Mouse (Mus musculus) cortical plate, adult 2 months (tissue): ENCODE data around the gene Apopt1. TPM values are rescaled to one million over a fixed set of nuclear protein-coding genes. Genes with fewer than 3 reads are reported as not detected.

Experiments used
- H3K27ac ChIP-seq: fragments of 200-500 bp; 2 replicates; pipeline ENCODE4 v1.5.1; 2012; ENCODE audit warnings: low read length, control low read depth, inconsistent platforms; ENCODE audit not compliant: insufficient read depth
- H3K4me1 ChIP-seq: fragments of 200-500 bp; 2 replicates; pipeline ENCODE4 v1.6.1; 2011; ENCODE audit warnings: low read length; ENCODE audit not compliant: control insufficient read depth, insufficient read depth
- H3K4me3 ChIP-seq: fragments of 200-500 bp; 2 replicates; pipeline ENCODE4 v1.5.1; 2011; ENCODE audit warnings: mild to moderate bottlenecking, low read length, control low read depth; ENCODE audit not compliant: insufficient read depth
- CTCF ChIP-seq: fragments of 200-500 bp; IDR thresholded peaks from 2 replicates; pipeline ENCODE4 v1.5.1; 2011; ENCODE audit warnings: mild to moderate bottlenecking, control low read depth, low read length; ENCODE audit not compliant: insufficient read depth; ENCODE audit errors: extremely low read depth
- POLR2A ChIP-seq: fragments of 200-500 bp; IDR thresholded peaks from 2 replicates; pipeline ENCODE4 v1.6.1; 2011; ENCODE audit warnings: mild to moderate bottlenecking, low read length, control low read depth; ENCODE audit not compliant: insufficient read depth; ENCODE audit errors: extremely low read depth
- polyA plus RNA-seq: library from polyadenylated mRNA; depleted of rRNA; stranded (reverse); fragments of >200 nt; gene quantifications from 2 replicates; pipeline ENCODE4 v1.2.3, GENCODE M21; 2012

Gene Apopt1
- polyA plus RNA-seq, 1 experiment: 48.4 TPM

DNA sequence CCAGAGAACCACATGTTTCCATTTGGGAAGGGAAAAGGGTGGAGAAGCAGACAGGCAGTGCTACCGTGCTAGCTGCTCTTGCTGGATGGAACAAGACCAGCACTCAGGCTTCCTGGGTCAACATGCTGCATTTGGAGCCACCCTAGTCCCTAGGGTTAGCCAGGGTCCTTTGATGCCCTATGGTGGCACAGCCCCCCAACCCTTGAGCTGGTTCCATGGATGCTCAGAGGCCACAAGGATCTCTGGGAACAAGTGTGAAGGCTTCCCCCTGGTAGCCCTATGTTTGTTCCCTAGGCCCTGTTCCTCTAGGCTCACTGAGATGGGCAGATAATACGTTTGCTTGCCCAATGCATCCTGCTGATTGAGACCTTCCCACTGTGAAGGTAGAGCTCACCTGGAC lies 42.2 kb downstream of the Apopt1 start:
- TF ChIP-seq POLR2A: no peak
- no peak for TF ChIP-seq CTCF
- H3K4me1 ChIP-seq: peaks cover 1% of the 10 kb centered on the region; the same call in 1 of the 2 replicates
- H3K27ac ChIP-seq: no peak overlapping the region
- no peak overlapping the region for H3K4me3 ChIP-seq

DNA sequence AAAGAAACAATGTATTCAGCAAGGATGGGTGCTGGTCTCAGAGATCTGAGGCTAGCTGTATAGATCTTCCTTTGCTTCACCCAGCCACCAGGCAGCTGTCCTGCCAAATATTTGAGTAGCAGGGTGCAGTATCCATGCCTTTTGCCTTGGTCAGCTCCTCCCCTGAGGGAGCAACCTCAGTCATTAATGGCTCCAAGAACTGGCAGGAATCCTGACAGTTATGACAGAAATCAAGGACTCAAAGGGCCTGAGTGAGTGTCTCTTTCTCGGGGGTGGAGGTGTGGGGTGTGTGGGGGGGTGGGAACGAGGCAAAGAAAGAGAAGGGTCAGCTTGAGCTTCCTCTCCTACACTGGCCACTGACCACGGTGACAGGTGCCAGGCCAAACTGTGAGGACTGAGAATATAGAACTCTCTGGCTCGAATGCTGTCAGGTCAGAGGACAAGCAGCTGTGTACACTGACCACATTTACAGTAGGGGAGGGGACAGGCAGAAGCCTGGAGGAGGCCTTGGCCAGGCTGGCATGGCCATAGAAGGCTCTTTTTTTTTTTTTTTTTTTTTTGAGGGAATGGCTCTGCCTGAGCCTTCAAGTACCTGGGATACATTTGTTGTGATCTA lies 43.1 kb downstream of the Apopt1 start:
- TF ChIP-seq POLR2A: no peak
- TF ChIP-seq CTCF: no peak
- Histone ChIP-seq H3K4me1 (peaks cover 5% of the 10 kb centered on the region), H3K4me3 (no peak overlapping the region), H3K27ac (no peak overlapping the region)

DNA sequence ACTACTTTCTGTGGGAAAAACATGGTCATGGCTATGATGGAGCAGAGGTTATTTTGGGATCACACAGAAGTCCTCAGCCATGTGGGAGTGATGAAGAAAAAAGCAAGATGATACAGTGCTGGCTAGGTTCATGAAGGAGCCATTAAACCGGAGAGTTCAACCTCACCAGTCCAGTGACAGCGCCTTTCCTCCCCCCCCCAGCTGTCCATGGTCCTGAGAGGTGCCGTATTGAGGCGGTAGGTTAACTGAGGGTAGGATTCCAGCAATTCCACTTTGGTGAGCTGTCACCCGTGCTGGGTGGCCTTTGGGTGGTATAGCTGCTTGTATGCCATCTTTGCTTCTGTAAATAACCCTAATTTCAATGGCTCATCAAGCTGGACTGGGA lies 43.6 kb downstream of the Apopt1 start:
- H3K4me1 ChIP-seq: peaks cover 7% of the 10 kb centered on the region
- H3K4me3 ChIP-seq: no peak overlapping the region
- TF ChIP-seq POLR2A (no peak), CTCF (no peak)
- H3K27ac ChIP-seq: no peak overlapping the region

DNA sequence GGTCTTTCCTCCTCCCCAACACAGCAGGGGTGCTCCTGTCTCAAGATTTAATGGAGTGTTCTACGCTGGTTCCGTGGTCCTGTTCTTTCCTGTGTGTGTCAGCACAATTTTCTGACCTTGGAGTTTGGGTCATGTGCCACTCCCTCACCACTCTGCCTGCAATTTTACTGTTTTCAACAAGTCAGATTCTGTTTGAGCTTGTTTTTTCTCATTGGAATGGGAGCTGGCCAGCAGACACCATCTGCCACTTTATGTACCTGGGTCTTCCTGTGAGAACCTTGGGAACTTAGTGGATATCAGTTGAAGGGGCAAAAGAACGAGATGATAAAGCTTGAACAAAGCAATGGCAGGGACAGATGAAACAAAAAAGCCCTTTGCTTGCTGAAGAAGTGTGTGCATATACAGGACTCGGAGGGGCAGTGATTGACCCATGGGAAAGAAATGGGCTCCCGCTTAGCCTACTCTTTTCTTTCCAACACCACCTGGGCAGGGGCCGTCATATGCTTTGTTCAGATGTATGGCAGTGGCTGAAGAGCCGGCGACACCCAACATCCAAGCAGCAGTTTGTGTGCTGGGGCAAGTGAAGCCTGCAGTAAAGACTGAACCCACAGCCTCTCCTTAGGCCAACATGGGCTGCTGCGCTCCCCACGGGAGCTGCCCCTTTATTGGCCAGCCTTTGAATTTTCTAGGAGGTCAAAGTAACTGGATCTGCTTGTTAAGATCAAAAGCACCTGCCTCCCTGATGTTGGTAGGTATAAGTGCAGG lies 44.7 kb downstream of the Apopt1 start:
- H3K4me3 ChIP-seq: peak overlapping the region; percentile 89
- H3K4me1 ChIP-seq: peaks cover 14% of the 10 kb centered on the region
- peak overlapping the region; percentile 100 for H3K27ac ChIP-seq
- TF ChIP-seq CTCF (no peak), POLR2A (no peak)

DNA sequence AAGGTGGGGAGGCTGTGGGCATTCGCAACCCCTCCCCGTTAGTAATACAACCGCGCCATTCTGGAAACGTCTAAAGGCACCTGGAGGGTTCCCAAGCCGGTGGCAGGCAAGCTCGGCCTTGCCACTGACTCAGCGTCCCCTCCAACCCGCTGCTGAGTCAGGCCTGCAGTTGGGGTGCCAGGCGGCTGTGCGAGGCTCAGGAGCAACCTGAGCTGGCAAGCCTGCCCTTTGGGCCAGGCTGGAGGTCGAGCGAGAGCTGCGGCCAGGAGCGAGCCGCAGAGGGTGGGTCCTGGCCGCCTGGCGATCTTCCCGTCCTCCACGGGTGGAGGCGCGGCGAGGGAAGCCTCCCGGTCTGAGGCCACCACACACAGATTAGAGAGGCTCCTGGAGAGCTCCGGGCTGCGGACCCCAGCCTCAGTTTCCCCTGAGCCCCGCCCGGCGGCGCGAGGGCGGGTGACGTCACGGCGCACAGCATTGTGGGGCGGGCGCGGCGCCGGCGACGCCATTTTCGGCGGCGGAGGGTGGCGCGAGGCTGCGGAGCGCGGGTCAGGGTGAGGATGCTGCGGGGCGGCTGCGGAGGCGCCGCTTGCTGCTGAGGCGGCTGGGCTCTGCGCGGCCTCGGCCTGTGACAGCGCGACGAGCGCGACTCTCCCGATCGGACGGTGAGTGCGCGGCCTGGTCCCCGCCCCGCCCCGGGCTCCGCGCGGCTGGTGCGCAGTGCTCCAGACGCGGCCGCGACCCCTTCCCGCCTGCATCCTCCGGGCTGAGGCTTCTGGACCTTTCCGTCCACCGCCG lies 45.5 kb downstream of the Apopt1 start, which contains the start of gene Klc1:
Gene Klc1 (plus strand): TSS at position 469 of the 795 bp plus-strand sequence.
- peak within 1 kb of the TSS; percentile 100 for H3K27ac ChIP-seq
- TF ChIP-seq POLR2A (peak; percentile 71), CTCF (no peak)
- peak within 1 kb of the TSS; percentile 89 for H3K4me3 ChIP-seq
- H3K4me1 ChIP-seq: peaks cover 16% of the 10 kb centered on the region

DNA sequence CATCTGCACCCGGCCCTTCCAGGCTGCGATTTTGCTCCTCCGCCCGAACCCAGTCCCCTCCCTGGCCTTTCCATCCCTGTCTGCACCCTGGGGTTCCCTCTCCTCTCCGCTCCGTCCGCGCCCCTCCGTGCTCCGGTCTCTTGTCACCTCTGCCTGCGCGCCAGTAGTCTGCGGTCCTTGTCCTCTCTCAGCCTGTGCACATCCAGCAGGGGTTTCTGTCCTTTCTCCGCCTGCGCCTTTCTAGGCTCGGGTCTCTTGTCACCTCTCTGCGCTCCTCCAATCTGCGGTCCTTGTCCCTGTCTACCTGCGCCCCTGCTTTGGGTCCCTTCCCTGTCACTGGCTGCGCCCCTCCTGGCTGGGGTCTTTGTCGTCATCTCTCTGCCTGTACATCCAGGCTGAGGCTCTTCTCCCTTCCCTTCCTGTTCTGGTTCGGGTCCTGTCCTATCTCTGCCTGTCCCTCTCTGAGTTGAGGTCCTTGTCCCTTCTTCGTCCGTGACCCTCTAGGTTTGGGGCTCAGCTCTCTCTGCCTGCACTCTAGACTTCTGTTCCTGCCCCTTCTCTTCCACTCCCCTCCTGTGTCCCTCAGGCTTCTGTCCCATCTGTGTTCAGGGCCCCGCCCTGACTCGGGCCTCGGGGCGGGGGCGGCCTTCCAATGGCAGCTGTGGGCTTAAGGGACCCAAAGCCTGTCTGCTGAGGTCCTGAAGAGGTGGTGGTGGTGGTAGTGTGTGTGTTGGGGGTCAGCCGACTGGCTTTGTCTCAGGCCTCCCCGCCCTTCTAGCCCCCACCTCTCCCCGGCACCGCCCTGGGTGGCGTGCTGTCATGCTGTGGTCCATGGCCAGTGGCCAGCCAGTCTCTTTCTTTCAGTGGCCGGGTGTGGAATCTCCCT lies 46.4 kb downstream of the Apopt1 start:
- TF ChIP-seq POLR2A (no peak), CTCF (no peak)
- peak overlapping the region; percentile 100 for H3K27ac ChIP-seq
- peaks cover 19% of the 10 kb centered on the region for H3K4me1 ChIP-seq
- H3K4me3 ChIP-seq: peak overlapping the region; percentile 89

DNA sequence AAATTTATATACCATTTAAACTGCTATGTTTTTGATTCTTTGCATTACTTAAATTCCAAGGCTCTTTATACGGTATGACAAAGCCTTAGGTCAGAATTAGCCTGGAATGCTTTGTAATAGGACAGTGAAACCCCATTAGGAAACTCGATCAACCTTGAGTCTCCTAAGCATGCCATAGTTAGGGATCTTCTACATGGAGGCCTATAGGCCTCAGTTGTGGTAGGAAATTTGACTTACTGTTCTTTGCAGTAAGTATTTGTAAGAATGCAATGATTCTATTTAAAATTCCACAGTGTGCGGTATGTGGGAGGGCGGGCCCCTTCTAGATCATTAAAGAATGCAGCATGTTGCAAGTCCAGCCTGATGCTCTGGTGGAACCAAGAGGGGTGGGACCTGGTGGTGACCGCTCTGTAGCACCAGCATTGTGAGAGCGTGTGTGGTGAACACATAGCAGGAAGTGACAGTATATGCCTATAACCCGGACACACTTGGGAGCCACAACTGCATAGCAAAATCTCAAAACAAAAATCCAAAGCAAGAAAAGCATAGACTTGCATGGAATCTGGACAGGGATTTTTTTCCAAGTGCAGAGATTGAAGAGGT lies 47.3 kb downstream of the Apopt1 start:
- H3K4me3 ChIP-seq: peak overlapping the region; percentile 89; the same call in 1 of the 2 replicates
- TF ChIP-seq POLR2A (no peak), CTCF (no peak)
- H3K27ac ChIP-seq: no peak overlapping the region
- peaks cover 19% of the 10 kb centered on the region for H3K4me1 ChIP-seq

DNA sequence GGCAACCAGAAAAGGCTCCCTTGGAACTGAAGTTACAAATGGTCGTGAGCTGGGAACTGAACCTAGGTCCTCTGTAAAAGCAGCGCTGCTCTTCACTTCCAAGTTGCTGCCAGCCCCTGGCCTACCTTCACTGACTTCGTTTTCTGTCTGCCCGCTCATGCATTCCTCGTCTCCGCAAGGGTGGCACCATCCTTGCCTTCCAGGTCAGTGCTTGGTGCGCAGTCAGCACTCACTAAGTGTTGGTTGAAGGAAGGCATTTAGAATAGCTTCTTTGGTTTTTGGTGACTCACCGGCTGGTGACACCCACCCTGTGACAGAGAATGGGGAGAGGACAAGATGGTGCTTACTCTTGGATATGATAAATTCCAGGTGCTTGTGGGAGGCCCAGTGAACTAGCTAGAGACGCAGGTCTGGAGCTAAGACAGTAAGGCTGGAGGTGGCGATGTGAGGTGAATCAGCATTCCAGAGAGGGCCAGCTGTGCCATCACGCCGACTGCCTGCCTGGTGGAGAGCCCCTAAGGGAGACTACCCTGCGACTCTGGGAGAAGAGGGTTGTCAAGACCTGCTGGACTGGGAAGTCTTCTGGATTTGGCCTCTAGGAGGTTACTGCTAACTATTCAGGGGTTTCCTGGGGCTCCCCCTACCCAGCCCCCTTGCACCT lies 49.7 kb downstream of the Apopt1 start:
- Histone ChIP-seq H3K4me3 (no peak overlapping the region), H3K4me1 (peaks cover 38% of the 10 kb centered on the region), H3K27ac (no peak overlapping the region)
- TF ChIP-seq POLR2A (no peak), CTCF (no peak)
